Mouse (Mus musculus) megakaryocyte, embryonic 14.5 days (primary cell): ENCODE data around the gene Myo15b.

Source experiments
- FLI1 ChIP-seq: IDR thresholded peaks from 2 replicates; pipeline ENCODE4 v1.6.1; 2012; ENCODE audit warnings: low read length, inconsistent platforms, mixed read lengths
- GATA1 ChIP-seq: IDR thresholded peaks from 3 replicates; pipeline ENCODE4 v1.6.1; 2012; ENCODE audit warnings: mixed read lengths, low read length, inconsistent platforms, borderline replicate concordance

GRCm38 (mm10) chr11:115859143-115859945 lies 1.1 kb downstream of the Myo15b start:
- no peak for TF ChIP-seq GATA1
- TF ChIP-seq FLI1: no peak
